Mouse (Mus musculus) lung, adult 2 months (tissue): ENCODE results near the gene Farsa. TPM values are rescaled to one million over a fixed set of nuclear protein-coding genes. Genes with fewer than 3 reads are reported as not detected.

Source experiments
- DNase-seq: peaks from one replicate; pipeline ENCODE4 v3.0.0; 2022
- H3K4me1 ChIP-seq: fragments of 200-500 bp; 2 replicates; pipeline ENCODE4 v1.6.1; 2011; ENCODE audit warnings: low read length; ENCODE audit not compliant: control insufficient read depth, insufficient read depth
- H3K4me3 ChIP-seq: fragments of 200-500 bp; replicated peaks from 2 replicates; pipeline ENCODE3; 2011; ENCODE audit warnings: low read depth, mild to moderate bottlenecking, control low read depth, low read length; ENCODE audit errors: extremely low read depth
- CTCF ChIP-seq: fragments of 200-500 bp; IDR thresholded peaks from 2 replicates; pipeline ENCODE4 v1.5.1; 2011; ENCODE audit warnings: mild to moderate bottlenecking, low read length, control low read depth; ENCODE audit not compliant: insufficient read depth
- POLR2A ChIP-seq: fragments of 200-500 bp; IDR thresholded peaks from 2 replicates; pipeline ENCODE4 v1.6.1; 2011; ENCODE audit warnings: low read depth, mild to moderate bottlenecking, control low read depth, low read length, borderline replicate concordance; ENCODE audit errors: extremely low read depth
- WGBS: fragments of 180-500 bp; shearing (Covaris S2); methylation state at CpG from one replicate; pipeline ENCODE4 v1.1.7; 2018; 5-methylcytosine and 5-hydroxymethylcytosine counted together
- polyA plus RNA-seq: library from polyadenylated mRNA; depleted of rRNA; stranded (reverse); fragments of >200 nt; gene quantifications from 2 replicates; pipeline ENCODE4 v1.2.3, GENCODE M21; 2012; rRNA removed

The Farsa gene
- polyA plus RNA-seq, 1 experiment = 42.4 TPM

DNA sequence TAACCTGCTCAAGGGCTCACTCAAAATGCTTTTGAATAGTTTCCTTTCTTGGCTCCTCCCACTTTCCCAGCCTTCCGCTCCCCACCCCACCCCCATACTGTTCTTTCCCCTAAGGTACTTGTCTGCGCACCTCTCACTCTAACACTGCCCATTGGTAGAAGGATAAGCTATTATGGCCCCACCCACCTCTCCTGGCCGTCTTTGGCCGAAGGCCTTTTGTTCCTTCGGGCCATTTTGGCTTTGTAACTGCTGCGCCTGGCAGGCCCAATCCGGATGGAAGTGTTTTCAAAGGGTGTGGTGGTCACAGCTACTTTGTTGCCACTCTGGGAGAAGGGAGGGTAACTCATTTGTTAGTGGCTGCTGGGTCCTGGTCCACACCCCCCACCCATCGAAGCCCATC is 58.5 kb downstream of the Farsa start:
- Histone ChIP-seq H3K4me3 (no peak overlapping the region), H3K4me1 (peaks cover 5% of the 10 kb centered on the region; the same call in 1 of the 2 replicates)
- no peak for TF ChIP-seq CTCF
- TF ChIP-seq POLR2A = no peak
- DNase-seq = no peak
- WGBS = 79% methylated on average over 8 of the region's 8 CpGs

DNA sequence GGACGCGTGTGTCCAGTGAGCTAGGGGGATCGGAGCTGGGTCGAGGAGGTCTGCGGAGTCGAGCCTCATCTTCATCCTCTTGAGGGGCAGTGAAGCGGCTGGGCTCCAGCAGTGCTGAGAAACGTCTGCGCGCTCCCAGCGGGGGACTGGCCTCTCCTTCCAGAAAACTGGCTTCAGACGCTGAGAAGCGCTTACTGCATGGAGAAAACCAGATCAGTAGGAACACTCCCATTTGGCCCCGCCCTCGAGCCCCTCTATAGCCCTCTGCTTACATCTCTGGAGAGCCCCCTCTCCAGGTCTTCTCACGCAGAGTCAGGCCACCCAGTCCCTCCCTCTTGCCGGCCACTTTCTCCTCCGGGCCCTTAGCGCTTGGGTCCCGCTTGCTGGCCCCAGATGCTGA is 61.0 kb downstream of the Farsa start:
- no peak for DNase-seq
- H3K4me3 ChIP-seq = no peak overlapping the region
- 47% methylated on average over 20 of the region's 20 CpGs for whole genome bisulfite sequencing
- peaks cover 3% of the 10 kb centered on the region for H3K4me1 ChIP-seq
- TF ChIP-seq POLR2A (no peak), CTCF (no peak)

DNA sequence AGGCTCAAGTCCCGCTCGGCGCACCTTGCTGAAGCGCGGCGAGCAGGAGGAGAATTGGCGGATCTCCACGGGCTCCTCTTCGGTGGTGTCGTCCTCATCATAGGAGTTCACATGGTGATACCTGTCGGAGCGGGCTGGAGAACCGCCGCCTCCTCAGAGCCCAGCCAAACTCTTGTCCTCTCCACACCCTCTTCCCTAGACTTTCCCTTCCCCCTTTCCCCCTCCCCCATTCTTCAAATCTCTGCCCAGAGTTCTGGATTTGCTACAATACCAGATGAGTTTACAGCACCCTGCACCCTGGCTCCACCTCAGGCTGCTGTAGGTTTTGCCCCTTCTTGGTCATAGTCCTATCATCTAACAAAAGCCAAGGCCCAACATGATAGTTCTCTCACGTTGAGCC is 61.9 kb downstream of the Farsa start:
- TF ChIP-seq POLR2A (no peak), CTCF (no peak)
- 89% methylated on average over 15 of the region's 15 CpGs for WGBS
- DNase-seq = no peak
- no peaks in the 10 kb centered on the region; the same call in 1 of the 2 replicates for H3K4me1 ChIP-seq
- no peak overlapping the region for H3K4me3 ChIP-seq

Other genes starting within 250 kb of the Farsa start
- gene Ier2, start 194.1 kb upstream of the Farsa start, polyA plus RNA-seq = 34.6 and 47.1 TPM in 2 replicates
- 87.5 and 99.1 TPM in 2 replicates for gene Trmt1, start 170.7 kb upstream of the Farsa start, polyA plus RNA-seq
- 72.5 and 81.8 TPM in 2 replicates for gene Nacc1, start 169.1 kb upstream of the Farsa start, polyA plus RNA-seq
- 20.2 and 21.9 TPM in 2 replicates for gene Lyl1, start 155.5 kb upstream of the Farsa start, polyA plus RNA-seq
- 2.0 and 2.8 TPM in 2 replicates for gene G430095P16Rik, start 134.0 kb upstream of the Farsa start, polyA plus RNA-seq
- 80.1 and 96.2 TPM in 2 replicates for gene Nfix, start 56.6 kb upstream of the Farsa start, polyA plus RNA-seq
- 2.5 and 2.9 TPM in 2 replicates for gene Dand5, start 34.2 kb upstream of the Farsa start, polyA plus RNA-seq
- 21.3 and 31.7 TPM in 2 replicates for gene Gadd45gip1, start 25.5 kb upstream of the Farsa start, polyA plus RNA-seq
- gene Rad23a, start 16.3 kb upstream of the Farsa start, polyA plus RNA-seq = 72.6 and 75.9 TPM in 2 replicates
- 152 and 189 TPM in 2 replicates for gene Calr, start 10.1 kb upstream of the Farsa start, polyA plus RNA-seq
- 1.5 and 1.8 TPM in 2 replicates for gene Syce2, start 15.1 kb downstream of the Farsa start, polyA plus RNA-seq
- gene Gcdh, start 36.9 kb downstream of the Farsa start, polyA plus RNA-seq = 65.8 and 75.3 TPM in 2 replicates
- gene Klf1, start 44.9 kb downstream of the Farsa start, polyA plus RNA-seq = 0.14 and 0.23 TPM in 2 replicates
- gene Dnase2a, start 51.6 kb downstream of the Farsa start, polyA plus RNA-seq = 19.6 and 26.7 TPM in 2 replicates
- 0.34 and 0.41 TPM in 2 replicates for gene Mast1, start 80.4 kb downstream of the Farsa start, polyA plus RNA-seq
- gene Rtbdn, start 90.0 kb downstream of the Farsa start, polyA plus RNA-seq = not detected in 2 replicates
- gene Gm49661, start 112.4 kb downstream of the Farsa start, polyA plus RNA-seq = not detected in 2 replicates
- gene Prdx2, start 112.6 kb downstream of the Farsa start, polyA plus RNA-seq = 93.2 and 117 TPM in 2 replicates
- gene Rnaseh2a, start 112.8 kb downstream of the Farsa start, polyA plus RNA-seq = 27.4 and 30.4 TPM in 2 replicates
- gene Junb, start 121.7 kb downstream of the Farsa start, polyA plus RNA-seq = 80.8 and 125 TPM in 2 replicates
- gene Hook2, start 133.6 kb downstream of the Farsa start, polyA plus RNA-seq = 9.5 and 10.5 TPM in 2 replicates
- 0.13 and 0.23 TPM in 2 replicates for gene Best2, start 157.5 kb downstream of the Farsa start, polyA plus RNA-seq
- 87.2 and 128 TPM in 2 replicates for gene Asna1, start 168.3 kb downstream of the Farsa start, polyA plus RNA-seq
- gene Trir, start 169.8 kb downstream of the Farsa start, polyA plus RNA-seq = 96.9 and 99.1 TPM in 2 replicates
- 49.1 and 68.3 TPM in 2 replicates for gene Tnpo2, start 179.9 kb downstream of the Farsa start, polyA plus RNA-seq
- 42.5 and 44.7 TPM in 2 replicates for gene Fbxw9, start 203.1 kb downstream of the Farsa start, polyA plus RNA-seq
- gene Gm5741, start 211.0 kb downstream of the Farsa start, polyA plus RNA-seq = not detected in 2 replicates
- 45.9 and 49.9 TPM in 2 replicates for gene Dhps, start 214.8 kb downstream of the Farsa start, polyA plus RNA-seq
- 97.1 and 120 TPM in 2 replicates for gene Wdr83os, start 223.8 kb downstream of the Farsa start, polyA plus RNA-seq
- 21.2 and 33.1 TPM in 2 replicates for gene Wdr83, start 224.3 kb downstream of the Farsa start, polyA plus RNA-seq
- gene Man2b1, start 226.3 kb downstream of the Farsa start, polyA plus RNA-seq = 74.1 and 87.1 TPM in 2 replicates